Mouse (Mus musculus) limb, embryonic 13.5 days (tissue): ENCODE measurements around the gene Tat. TPM values are rescaled to one million over a fixed set of nuclear protein-coding genes. Genes with fewer than 3 reads are reported as not detected.

ENCODE experiments used
- ATAC-seq: fragments of 200-750 bp; cut with Nextera tagmentation; 2 replicates; pipeline ENCODE4 v1.8.0; 2017; ENCODE audit warnings: low read depth, moderate number of reproducible peaks, moderate TSS enrichment; ENCODE audit not compliant: low FRiP score
- H3K27ac ChIP-seq: fragments of 300-500 bp; sonication (generic); 2 replicates; pipeline ENCODE4 v1.5.1; 2015; ENCODE audit warnings: inconsistent platforms, mild to moderate bottlenecking, moderate library complexity
- H3K27me3 ChIP-seq: fragments of 300-500 bp; sonication (generic); 2 replicates; pipeline ENCODE4 v1.6.1; 2015; ENCODE audit warnings: mild to moderate bottlenecking, inconsistent platforms
- H3K36me3 ChIP-seq: fragments of 300-500 bp; sonication (generic); 2 replicates; pipeline ENCODE4 v1.6.1; 2015; ENCODE audit warnings: inconsistent platforms, mild to moderate bottlenecking, moderate library complexity
- H3K4me1 ChIP-seq: fragments of 300-500 bp; sonication (generic); 2 replicates; pipeline ENCODE4 v1.6.1; 2015; ENCODE audit warnings: inconsistent platforms
- H3K4me2 ChIP-seq: fragments of 300-500 bp; sonication (generic); replicated peaks from 2 replicates; pipeline ENCODE4 v1.6.1; 2015; ENCODE audit warnings: inconsistent platforms, mild to moderate bottlenecking, moderate library complexity
- H3K4me3 ChIP-seq: fragments of 300-500 bp; sonication (generic); 2 replicates; pipeline ENCODE4 v1.5.1; 2015; ENCODE audit warnings: moderate library complexity, mild to moderate bottlenecking, inconsistent platforms
- H3K9ac ChIP-seq: fragments of 300-500 bp; sonication (generic); 2 replicates; pipeline ENCODE4 v1.6.1; 2015; ENCODE audit warnings: mild to moderate bottlenecking, inconsistent platforms
- H3K9me3 ChIP-seq: fragments of 300-500 bp; sonication (generic); 2 replicates; pipeline ENCODE4 v1.6.1; 2016; ENCODE audit warnings: inconsistent platforms
- WGBS: fragments of 180-500 bp; shearing (Covaris S2); methylation state at CpG from one replicate; pipeline ENCODE4 v1.1.7; 2015; 5-methylcytosine and 5-hydroxymethylcytosine counted together
- polyA plus RNA-seq: library from polyadenylated mRNA; unstranded; fragments of >200 nt; fragmentation: Nextera tagmentation; extraction: Ambion mirVana; gene quantifications from 2 replicates; pipeline ENCODE4 v1.2.1, GENCODE M21; 2015

Gene Tat
- polyA plus RNA-seq, 1 experiment from 2014 or later: not detected

- Histone ChIP-seq H3K27ac (no peak overlapping the region), H3K36me3 (no peaks in the 10 kb centered on the region), H3K9ac (no peak overlapping the region), H3K4me2 (no peak overlapping the region), H3K4me3 (no peak overlapping the region), H3K4me1 (peaks cover 9% of the 10 kb centered on the region; the same call in 1 of the 2 replicates), H3K27me3 (no peaks in the 10 kb centered on the region), H3K9me3 (no peaks in the 10 kb centered on the region)
- ATAC-seq: no peak
- WGBS: 82% methylated on average over 7 of the region's 7 CpGs
Measured at GRCm38 (mm10) chr8:109987776-109988175, 2.5 kb upstream of the Tat start.

GRCm38 (mm10) chr8:109989151-109989550, 1.1 kb upstream of the Tat start:
- Histone ChIP-seq H3K9ac (no peak overlapping the region), H3K4me2 (no peak overlapping the region)
- WGBS: 85% methylated on average over 8 of the region's 8 CpGs

GRCm38 (mm10) chr8:109992166-109992565, 1.9 kb downstream of the Tat start:
- no peak for ATAC-seq
- Histone ChIP-seq H3K9me3 (no peaks in the 10 kb centered on the region), H3K27me3 (no peaks in the 10 kb centered on the region), H3K4me1 (no peaks in the 10 kb centered on the region), H3K4me3 (no peak overlapping the region), H3K9ac (no peak overlapping the region), H3K4me2 (no peak overlapping the region), H3K36me3 (no peaks in the 10 kb centered on the region), H3K27ac (no peak overlapping the region)
- 89% methylated on average over 5 of the region's 5 CpGs for WGBS

More at GRCm38 (mm10) chr8:109989151-109989550, 1.1 kb upstream of the Tat start:
- no peak overlapping the region for H3K27ac ChIP-seq
- no peak overlapping the region for H3K4me3 ChIP-seq
- no peaks in the 10 kb centered on the region for H3K27me3 ChIP-seq
- no peaks in the 10 kb centered on the region for H3K36me3 ChIP-seq
- H3K9me3 ChIP-seq: no peaks in the 10 kb centered on the region
- H3K4me1 ChIP-seq: peaks cover 5% of the 10 kb centered on the region; the same call in 1 of the 2 replicates
- no peak for ATAC-seq

- no peaks in the 10 kb centered on the region for H3K36me3 ChIP-seq
- no peaks in the 10 kb centered on the region for H3K9me3 ChIP-seq
- WGBS: 72% methylated on average over 1 of the region's 1 CpGs
- H3K27ac ChIP-seq: no peak overlapping the region
- ATAC-seq: no peak
- H3K4me3 ChIP-seq: no peak overlapping the region
- no peaks in the 10 kb centered on the region for H3K4me1 ChIP-seq
- no peaks in the 10 kb centered on the region for H3K27me3 ChIP-seq
- no peak overlapping the region for H3K4me2 ChIP-seq
- no peak overlapping the region for H3K9ac ChIP-seq
Measured at GRCm38 (mm10) chr8:109992951-109993350, 2.7 kb downstream of the Tat start.

- 92% methylated on average over 9 of the region's 9 CpGs for WGBS
- Histone ChIP-seq H3K4me3 (no peak overlapping the region), H3K9ac (no peak overlapping the region), H3K4me2 (no peak overlapping the region), H3K27ac (no peak overlapping the region), H3K27me3 (0 out of 2 replicates have a peak, but pooled peaks cover 4% of the 10 kb centered on the region), H3K36me3 (no peaks in the 10 kb centered on the region), H3K9me3 (no peaks in the 10 kb centered on the region), H3K4me1 (no peaks in the 10 kb centered on the region)
- ATAC-seq: no peak
Measured at GRCm38 (mm10) chr8:109997381-109997780, 7.1 kb downstream of the Tat start.

- no peak for ATAC-seq
- WGBS: 68% methylated on average over 7 of the region's 7 CpGs
- no peak overlapping the region for H3K4me3 ChIP-seq
Measured at GRCm38 (mm10) chr8:109998066-109998465, 7.8 kb downstream of the Tat start.

GRCm38 (mm10) chr8:109999974-110000373, 9.7 kb downstream of the Tat start:
- H3K4me3 ChIP-seq: no peak overlapping the region
- WGBS: 82% methylated on average over 10 of the region's 10 CpGs
- H3K9me3 ChIP-seq: no peaks in the 10 kb centered on the region
- H3K4me1 ChIP-seq: no peaks in the 10 kb centered on the region
- no peak overlapping the region for H3K27ac ChIP-seq
- H3K4me2 ChIP-seq: no peak overlapping the region
- ATAC-seq: no peak
- H3K27me3 ChIP-seq: 0 out of 2 replicates have a peak, but pooled peaks cover 4% of the 10 kb centered on the region
- H3K36me3 ChIP-seq: no peaks in the 10 kb centered on the region
- H3K9ac ChIP-seq: no peak overlapping the region

More at GRCm38 (mm10) chr8:109998066-109998465, 7.8 kb downstream of the Tat start:
- Histone ChIP-seq H3K36me3 (no peaks in the 10 kb centered on the region), H3K27ac (no peak overlapping the region), H3K9ac (no peak overlapping the region), H3K4me1 (no peaks in the 10 kb centered on the region), H3K4me2 (no peak overlapping the region), H3K9me3 (no peaks in the 10 kb centered on the region), H3K27me3 (0 out of 2 replicates have a peak, but pooled peaks cover 4% of the 10 kb centered on the region)

GRCm38 (mm10) chr8:110002953-110003352, 12.7 kb downstream of the Tat start:
- Histone ChIP-seq H3K4me2 (no peak overlapping the region), H3K27me3 (0 out of 2 replicates have a peak, but pooled peaks cover 4% of the 10 kb centered on the region), H3K27ac (no peak overlapping the region), H3K4me1 (peaks cover 4% of the 10 kb centered on the region; the same call in 1 of the 2 replicates), H3K4me3 (no peak overlapping the region), H3K36me3 (no peaks in the 10 kb centered on the region), H3K9ac (no peak overlapping the region), H3K9me3 (no peaks in the 10 kb centered on the region)
- no peak for ATAC-seq
- WGBS: 42% methylated on average over 9 of the region's 9 CpGs

- H3K9me3 ChIP-seq: no peaks in the 10 kb centered on the region
- no peak for ATAC-seq
- H3K4me1 ChIP-seq: peaks cover 4% of the 10 kb centered on the region; the same call in 1 of the 2 replicates
- H3K27me3 ChIP-seq: no peaks in the 10 kb centered on the region
- no peak overlapping the region for H3K9ac ChIP-seq
- no peak overlapping the region for H3K27ac ChIP-seq
- no peak overlapping the region for H3K4me3 ChIP-seq
- no peaks in the 10 kb centered on the region for H3K36me3 ChIP-seq
- no peak overlapping the region for H3K4me2 ChIP-seq
- 79% methylated on average over 5 of the region's 5 CpGs for WGBS
Measured at GRCm38 (mm10) chr8:110004300-110004699, 14.1 kb downstream of the Tat start.

- H3K27me3 ChIP-seq: no peaks in the 10 kb centered on the region
- H3K4me1 ChIP-seq: peaks cover 4% of the 10 kb centered on the region; the same call in 1 of the 2 replicates
- H3K9me3 ChIP-seq: no peaks in the 10 kb centered on the region
- H3K4me3 ChIP-seq: no peak overlapping the region
- no peak overlapping the region for H3K4me2 ChIP-seq
- H3K9ac ChIP-seq: no peak overlapping the region
- no peak overlapping the region for H3K27ac ChIP-seq
- H3K36me3 ChIP-seq: no peaks in the 10 kb centered on the region
- ATAC-seq: no peak
- WGBS: 58% methylated on average over 17 of the region's 17 CpGs
Measured at GRCm38 (mm10) chr8:110006312-110007023, 16.2 kb downstream of the Tat start.

- Histone ChIP-seq H3K9me3 (no peaks in the 10 kb centered on the region), H3K4me3 (no peak overlapping the region), H3K27ac (no peak overlapping the region), H3K9ac (no peak overlapping the region), H3K36me3 (no peaks in the 10 kb centered on the region), H3K4me2 (no peak overlapping the region), H3K4me1 (peaks cover 4% of the 10 kb centered on the region; the same call in 1 of the 2 replicates), H3K27me3 (no peaks in the 10 kb centered on the region)
- WGBS: 88% methylated on average over 26 of the region's 26 CpGs
- no peak for ATAC-seq
Measured at GRCm38 (mm10) chr8:110008228-110008994, 18.2 kb downstream of the Tat start.

- H3K9me3 ChIP-seq: no peaks in the 10 kb centered on the region
- H3K27ac ChIP-seq: no peak overlapping the region
- H3K36me3 ChIP-seq: no peaks in the 10 kb centered on the region
- no peak overlapping the region for H3K9ac ChIP-seq
- 67% methylated on average over 8 of the region's 8 CpGs for WGBS
- no peak for ATAC-seq
- peaks cover 4% of the 10 kb centered on the region; the same call in 1 of the 2 replicates for H3K4me1 ChIP-seq
- H3K4me3 ChIP-seq: no peak overlapping the region
- H3K27me3 ChIP-seq: no peaks in the 10 kb centered on the region
- H3K4me2 ChIP-seq: no peak overlapping the region
Measured at GRCm38 (mm10) chr8:110008995-110009446, 18.8 kb downstream of the Tat start.
